Mouse (Mus musculus): ENCODE data around the gene Nacad.

GRCm38 (mm10) chr11:6585748-6586147 lies 20.1 kb downstream of the Nacad start:
- TF ChIP-seq POLR2A (IDR thresholded peaks at IDR 0.05; ENCODE audit: borderline replicate concordance, extremely low read depth, low read depth, low read length), result no peak
- no peak for TF ChIP-seq CTCF (IDR thresholded peaks at IDR 0.05; ENCODE audit: insufficient read depth, low read length)
